Mouse (Mus musculus) ES-E14 (cell line): Measurements from ENCODE around the gene Spn.

Experiments
- HCFC1 ChIP-seq: IDR thresholded peaks from 2 replicates; pipeline ENCODE4 v1.6.1; 2012; ENCODE audit warnings: low read length, inconsistent platforms, borderline replicate concordance; ENCODE audit not compliant: insufficient read depth
- ZC3H11A ChIP-seq: IDR thresholded peaks from 2 replicates; pipeline ENCODE4 v1.6.1; 2012; ENCODE audit warnings: low read depth, mild to moderate bottlenecking, inconsistent platforms, low read length, borderline replicate concordance
- ZNF384 ChIP-seq: IDR thresholded peaks from 2 replicates; pipeline ENCODE4 v1.6.1; 2012; ENCODE audit warnings: low read depth, low read length, inconsistent platforms

DNA sequence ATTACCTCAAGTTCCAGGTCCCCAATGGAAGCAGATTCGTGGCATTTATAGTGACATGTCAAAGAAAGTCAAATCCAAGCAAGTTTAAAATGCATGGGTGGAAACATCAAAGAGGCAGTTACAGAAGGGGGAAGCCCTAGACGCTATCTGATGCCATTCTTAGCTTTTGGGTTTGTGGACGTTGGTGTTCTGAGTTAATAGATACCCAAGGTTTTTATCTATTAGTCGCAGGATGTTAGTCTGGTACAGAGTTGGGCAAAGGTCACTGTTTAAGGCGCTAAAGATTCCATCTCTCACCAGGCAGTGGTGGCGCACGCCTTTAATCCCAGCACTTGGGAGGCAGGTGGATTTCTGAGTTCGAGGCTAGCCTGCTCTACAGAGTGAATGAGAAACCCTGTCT is 45.7 kb upstream of the Spn start:
- no peak for TF ChIP-seq ZC3H11A
- no peak for TF ChIP-seq HCFC1
- TF ChIP-seq ZNF384 = no peak
